Mouse (Mus musculus) heart, embryonic 14.5 days (tissue): ENCODE measurements at regions not wholly inside any gene's neighbourhood (a gene's known extent, or its start where the extent isn't known, plus 50 kb on each side); places are given as distances from the start of the nearest gene placed in this dataset.

ENCODE experiments used
- ATAC-seq: fragments of 200-750 bp; cut with Nextera tagmentation; 2 replicates; pipeline ENCODE4 v1.8.0; 2017; ENCODE audit warnings: low read depth, moderate TSS enrichment; ENCODE audit not compliant: insufficient number of reproducible peaks, insufficient read depth, low FRiP score
- H3K27ac ChIP-seq, 2 experiments: fragments of 200-500 bp in 1 of 2; fragments of 300-500 bp in 1 of 2; sonication (generic) in 1 of 2; replicated peaks in 1 of 2; 2 replicates each; pipeline ENCODE4 v1.5.1; 2012 to 2014; ENCODE audit warnings: low read depth in 2 of 2, low read length in 2 of 2, control low read depth in 1 of 2, mild to moderate bottlenecking in 1 of 2, mixed read lengths in 1 of 2; ENCODE audit not compliant: control insufficient read depth in 1 of 2, insufficient read depth in 1 of 2
- H3K27me3 ChIP-seq: fragments of 300-500 bp; sonication (generic); 2 replicates; pipeline ENCODE4 v1.6.1; 2014; ENCODE audit warnings: mild to moderate bottlenecking, low read length, control low read depth; ENCODE audit not compliant: control insufficient read depth, insufficient read depth
- H3K36me3 ChIP-seq: fragments of 300-500 bp; sonication (generic); 2 replicates; pipeline ENCODE4 v1.6.1; 2014; ENCODE audit warnings: mild to moderate bottlenecking, control low read depth, low read length, mixed read lengths; ENCODE audit not compliant: control insufficient read depth, insufficient read depth
- H3K4me1 ChIP-seq, 2 experiments: fragments of 200-500 bp in 1 of 2; fragments of 300-500 bp in 1 of 2; sonication (generic) in 1 of 2; 2 replicates each; pipeline ENCODE4 v1.6.1; 2012 to 2014; ENCODE audit warnings: low read length in 2 of 2, control low read depth in 1 of 2, mixed read lengths in 1 of 2; ENCODE audit not compliant: control insufficient read depth in 2 of 2, insufficient read depth in 2 of 2
- H3K4me2 ChIP-seq: fragments of 300-500 bp; sonication (generic); 2 replicates; pipeline ENCODE4 v1.6.1; 2014; ENCODE audit warnings: mild to moderate bottlenecking, low read length
- H3K4me3 ChIP-seq, 2 experiments: fragments of 200-500 bp in 1 of 2; fragments of 300-500 bp in 1 of 2; sonication (generic) in 1 of 2; 2 replicates each; pipeline ENCODE4 v1.5.1; 2012 to 2014; ENCODE audit warnings: low read length in 2 of 2, mild to moderate bottlenecking in 2 of 2, control low read depth in 1 of 2, low read depth in 1 of 2, moderate library complexity in 1 of 2; ENCODE audit not compliant: control insufficient read depth in 1 of 2, insufficient read depth in 1 of 2
- H3K9ac ChIP-seq: fragments of 300-500 bp; sonication (generic); 2 replicates; pipeline ENCODE4 v1.6.1; 2014; ENCODE audit warnings: mild to moderate bottlenecking, low read length
- H3K9me3 ChIP-seq: fragments of 300-500 bp; sonication (generic); 2 replicates; pipeline ENCODE4 v1.6.1; 2016; ENCODE audit warnings: low read length, control low read depth; ENCODE audit not compliant: control insufficient read depth
- WGBS: fragments of 180-500 bp; shearing (Covaris S2); extraction: QIAGEN DNeasy Blood & Tissue Kit; methylation state at CpG from one replicate; pipeline ENCODE4 v1.1.7; 2014; 5-methylcytosine and 5-hydroxymethylcytosine counted together

GRCm38 (mm10) chr11:51911481-51911880 lies 54.0 kb upstream of the Jade2 start:
- Histone ChIP-seq H3K4me2 (no peak overlapping the region), H3K27ac (no peak overlapping the region), H3K4me1 (peaks cover 8 to 10% of the 10 kb centered on the region in 2 experiments), H3K27me3 (no peaks in the 10 kb centered on the region), H3K36me3 (no peaks in the 10 kb centered on the region), H3K9me3 (no peaks in the 10 kb centered on the region), H3K4me3 (no peak overlapping the region), H3K9ac (no peak overlapping the region)
- no peak for ATAC-seq
- WGBS: 70% methylated on average over 3 of the region's 3 CpGs

GRCm38 (mm10) chr11:51915656-51916032 lies 51.8 kb upstream of the Cdkn2aipnl start:
- no peak for ATAC-seq
- peak overlapping the region; percentile 82 for H3K4me2 ChIP-seq
- H3K9me3 ChIP-seq: no peaks in the 10 kb centered on the region
- H3K4me3 ChIP-seq: peak overlapping the region; percentile 39
- no peaks in the 10 kb centered on the region for H3K36me3 ChIP-seq
- peaks cover 13 to 15% of the 10 kb centered on the region in 2 experiments for H3K4me1 ChIP-seq
- 7% methylated on average over 8 of the region's 8 CpGs for WGBS
- H3K27ac ChIP-seq: peak overlapping the region; percentile 90 to 93
- H3K9ac ChIP-seq: peak overlapping the region; percentile 65
- H3K27me3 ChIP-seq: no peaks in the 10 kb centered on the region

- no peaks in the 10 kb centered on the region for H3K9me3 ChIP-seq
- WGBS: under 1% methylated on average over 29 of the region's 29 CpGs
- peaks cover 13 to 15% of the 10 kb centered on the region in 2 experiments for H3K4me1 ChIP-seq
- peak overlapping the region; percentile 39 for H3K4me3 ChIP-seq
- peak overlapping the region; percentile 65 for H3K9ac ChIP-seq
- H3K27me3 ChIP-seq: no peaks in the 10 kb centered on the region
- peak overlapping the region; percentile 82 for H3K4me2 ChIP-seq
- H3K36me3 ChIP-seq: no peaks in the 10 kb centered on the region
- H3K27ac ChIP-seq: peak overlapping the region; percentile 90 to 93
- ATAC-seq: peak; percentile 84
Measured at GRCm38 (mm10) chr11:51916033-51916929, 51.2 kb upstream of the Cdkn2aipnl start.
